Mouse (Mus musculus): Measurements from ENCODE around the gene Mtif2.
"Not testable (repeated sequence)": the region's sequence is repeated elsewhere in the genome, so short reads cannot be mapped to it uniquely, and the experiment has no call there.

Mtif2 gene

GRCm38 (mm10) chr11:29525988-29526794, at the start of gene Mtif2:
TSS of gene Mtif2 (plus strand) at chr11:29526408.
- peak; percentile 71 for DNase-seq (ENCODE audit: low read depth, low spot score)
- H3K27me3 ChIP-seq (ENCODE audit: control insufficient read depth, insufficient read depth, low read length, poor library complexity, severe bottlenecking), result no peaks in the 10 kb centered on the region
- H3K36me3 ChIP-seq (ENCODE audit: control insufficient read depth, insufficient read depth, low read length, poor library complexity, severe bottlenecking), result no peaks in the 10 kb centered on the region

- no peaks in the 10 kb centered on the region for H3K27me3 ChIP-seq (ENCODE audit: control insufficient read depth, insufficient read depth, low read length, poor library complexity, severe bottlenecking)
- DNase-seq (ENCODE audit: low read depth, low spot score), result no peak
- H3K36me3 ChIP-seq (ENCODE audit: control insufficient read depth, insufficient read depth, low read length, poor library complexity, severe bottlenecking), result no peaks in the 10 kb centered on the region
Observed at GRCm38 (mm10) chr11:29493135-29493534, 33.1 kb upstream of the Mtif2 start.

DNA sequence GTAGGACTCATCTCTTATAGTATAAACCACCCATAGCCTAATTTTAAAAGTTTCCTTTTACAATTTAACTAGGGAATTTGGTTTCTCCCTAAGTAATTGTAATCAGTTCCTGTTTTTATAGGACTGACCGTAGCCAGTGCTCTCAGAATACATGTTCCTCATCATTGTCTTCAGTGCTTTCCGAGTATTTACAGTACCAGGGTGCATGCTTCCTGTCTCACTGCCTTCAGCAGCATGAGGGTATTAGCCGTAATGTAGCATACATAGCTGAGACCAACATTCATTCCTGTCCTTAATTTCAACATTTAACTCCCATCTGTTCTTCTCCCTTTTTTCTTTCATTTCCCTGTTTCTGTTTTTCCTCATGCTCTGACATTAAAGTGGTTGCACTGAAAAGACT, 29.2 kb upstream of the Mtif2 start:
- Histone ChIP-seq H3K36me3 (ENCODE audit: control insufficient read depth, insufficient read depth, low read length, poor library complexity, severe bottlenecking) (0 out of 2 replicates have a peak, but pooled peaks cover 1% of the 10 kb centered on the region), H3K27me3 (ENCODE audit: control insufficient read depth, insufficient read depth, low read length, poor library complexity, severe bottlenecking) (no peaks in the 10 kb centered on the region)
- DNase-seq (ENCODE audit: low read depth, low spot score), result no peak

GRCm38 (mm10) chr11:29503948-29504893, 22.0 kb upstream of the Mtif2 start:
- no peak for DNase-seq (ENCODE audit: low read depth, low spot score)
- no peaks in the 10 kb centered on the region for H3K27me3 ChIP-seq (ENCODE audit: control insufficient read depth, insufficient read depth, low read length, poor library complexity, severe bottlenecking)
- H3K36me3 ChIP-seq (ENCODE audit: control insufficient read depth, insufficient read depth, low read length, poor library complexity, severe bottlenecking), result 0 out of 2 replicates have a peak, but pooled peaks cover 1% of the 10 kb centered on the region

GRCm38 (mm10) chr11:29504899-29505625, 21.1 kb upstream of the Mtif2 start:
- no peak for DNase-seq (ENCODE audit: low read depth, low spot score)
- Histone ChIP-seq H3K27me3 (ENCODE audit: control insufficient read depth, insufficient read depth, low read length, poor library complexity, severe bottlenecking) (no peaks in the 10 kb centered on the region), H3K36me3 (ENCODE audit: control insufficient read depth, insufficient read depth, low read length, poor library complexity, severe bottlenecking) (0 out of 2 replicates have a peak, but pooled peaks cover 1% of the 10 kb centered on the region)

GRCm38 (mm10) chr11:29509421-29509820, 16.8 kb upstream of the Mtif2 start:
- Histone ChIP-seq H3K27me3 (ENCODE audit: control insufficient read depth, insufficient read depth, low read length, poor library complexity, severe bottlenecking) (no peaks in the 10 kb centered on the region), H3K36me3 (ENCODE audit: control insufficient read depth, insufficient read depth, low read length, poor library complexity, severe bottlenecking) (peaks cover 6% of the 10 kb centered on the region; the same call in 1 of the 2 replicates)
- DNase-seq (ENCODE audit: low read depth, low spot score), result no peak

DNA sequence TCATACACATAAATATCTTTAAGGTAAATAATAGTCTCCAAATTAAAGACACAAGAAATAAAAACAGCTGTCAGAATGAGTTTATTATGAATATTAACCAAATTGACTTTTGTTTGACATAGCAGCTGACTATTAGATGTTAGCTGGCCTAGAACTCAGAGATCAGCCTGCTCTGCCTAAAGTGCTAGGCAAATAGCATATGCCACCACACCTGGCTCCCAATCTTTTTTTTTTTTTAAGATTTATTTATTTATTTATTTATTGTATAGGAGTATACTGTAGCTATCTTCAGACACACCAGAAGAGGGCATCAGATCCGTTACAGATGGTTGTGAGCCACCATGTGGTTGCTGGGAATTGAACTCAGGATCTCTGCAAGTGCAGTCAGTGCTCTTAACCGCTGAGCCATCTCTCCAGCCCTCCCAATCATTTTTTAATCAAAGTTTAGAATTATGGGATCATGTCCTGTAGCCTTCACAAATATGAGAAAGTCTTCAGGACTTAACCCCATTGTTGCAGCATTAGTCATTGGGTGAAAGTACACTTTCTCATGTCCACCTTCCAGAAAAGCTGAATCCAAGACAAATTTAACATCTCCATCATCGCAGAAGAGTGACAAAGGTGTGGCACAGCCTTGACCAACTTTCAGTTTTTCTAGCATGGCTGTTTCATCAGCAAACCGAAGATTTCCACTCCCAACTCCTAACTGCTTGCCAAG, 13.2 kb upstream of the Mtif2 start:
- Histone ChIP-seq H3K36me3 (ENCODE audit: control insufficient read depth, insufficient read depth, low read length, poor library complexity, severe bottlenecking) (peaks cover 6% of the 10 kb centered on the region; the same call in 1 of the 2 replicates), H3K27me3 (ENCODE audit: control insufficient read depth, insufficient read depth, low read length, poor library complexity, severe bottlenecking) (no peaks in the 10 kb centered on the region)
- DNase-seq (ENCODE audit: low read depth, low spot score), result no peak

GRCm38 (mm10) chr11:29514325-29514681, 11.9 kb upstream of the Mtif2 start:
- Histone ChIP-seq H3K27me3 (ENCODE audit: control insufficient read depth, insufficient read depth, low read length, poor library complexity, severe bottlenecking) (no peaks in the 10 kb centered on the region), H3K36me3 (ENCODE audit: control insufficient read depth, insufficient read depth, low read length, poor library complexity, severe bottlenecking) (peaks cover 6% of the 10 kb centered on the region; the same call in 1 of the 2 replicates)
- DNase-seq (ENCODE audit: low read depth, low spot score), result peak; percentile 44

GRCm38 (mm10) chr11:29514682-29515412, 11.4 kb upstream of the Mtif2 start, which contains the start of gene Prorsd1:
TSS of gene Prorsd1 (minus strand) at chr11:29515033.
- Histone ChIP-seq H3K36me3 (ENCODE audit: control insufficient read depth, insufficient read depth, low read length, poor library complexity, severe bottlenecking) (peaks cover 6% of the 10 kb centered on the region; the same call in 1 of the 2 replicates), H3K27me3 (ENCODE audit: control insufficient read depth, insufficient read depth, low read length, poor library complexity, severe bottlenecking) (no peaks in the 10 kb centered on the region)
- peak; percentile 97 for DNase-seq (ENCODE audit: low read depth, low spot score)

- Histone ChIP-seq H3K27me3 (ENCODE audit: control insufficient read depth, insufficient read depth, low read length, poor library complexity, severe bottlenecking) (no peaks in the 10 kb centered on the region), H3K36me3 (ENCODE audit: control insufficient read depth, insufficient read depth, low read length, poor library complexity, severe bottlenecking) (peaks cover 16% of the 10 kb centered on the region)
- no peak for DNase-seq (ENCODE audit: low read depth, low spot score)
Observed at GRCm38 (mm10) chr11:29538201-29538600, 12.0 kb downstream of the Mtif2 start.

DNA sequence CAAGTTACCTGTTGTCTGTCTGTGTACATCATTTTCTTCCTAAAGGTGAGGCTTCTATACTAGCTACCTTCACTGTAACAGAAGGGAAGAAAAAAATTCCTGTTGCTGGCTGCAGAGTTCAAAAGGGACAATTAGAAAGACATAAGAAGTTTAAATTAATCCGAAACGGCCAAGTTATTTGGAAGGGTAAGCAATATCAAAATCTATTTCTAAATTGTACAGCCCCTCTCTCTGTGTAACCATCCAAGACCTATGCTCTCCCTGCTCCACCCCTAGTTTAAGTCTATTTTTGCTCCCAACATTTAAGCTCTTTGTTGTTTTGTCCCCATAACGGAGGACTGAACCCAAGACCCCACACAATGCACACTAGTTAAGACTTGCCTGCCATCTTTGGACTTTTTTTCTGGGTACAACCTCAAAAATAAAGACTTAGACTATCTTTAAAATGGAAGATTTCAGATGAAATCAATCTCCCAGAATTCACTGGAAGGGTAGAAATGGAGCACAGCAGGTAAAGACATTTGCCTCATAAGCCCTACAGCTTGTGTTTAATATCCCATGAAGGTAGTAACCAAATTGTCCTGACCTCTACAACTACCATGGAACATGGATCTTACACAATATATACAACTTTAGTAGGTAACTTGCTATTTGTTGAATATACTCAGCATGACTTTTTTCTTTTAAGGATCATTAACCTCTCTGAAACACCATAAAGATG, 18.2 kb downstream of the Mtif2 start:
- no peak for DNase-seq (ENCODE audit: low read depth, low spot score)
- H3K36me3 ChIP-seq (ENCODE audit: control insufficient read depth, insufficient read depth, low read length, poor library complexity, severe bottlenecking), result peaks cover 13% of the 10 kb centered on the region
- no peaks in the 10 kb centered on the region for H3K27me3 ChIP-seq (ENCODE audit: control insufficient read depth, insufficient read depth, low read length, poor library complexity, severe bottlenecking)

DNA sequence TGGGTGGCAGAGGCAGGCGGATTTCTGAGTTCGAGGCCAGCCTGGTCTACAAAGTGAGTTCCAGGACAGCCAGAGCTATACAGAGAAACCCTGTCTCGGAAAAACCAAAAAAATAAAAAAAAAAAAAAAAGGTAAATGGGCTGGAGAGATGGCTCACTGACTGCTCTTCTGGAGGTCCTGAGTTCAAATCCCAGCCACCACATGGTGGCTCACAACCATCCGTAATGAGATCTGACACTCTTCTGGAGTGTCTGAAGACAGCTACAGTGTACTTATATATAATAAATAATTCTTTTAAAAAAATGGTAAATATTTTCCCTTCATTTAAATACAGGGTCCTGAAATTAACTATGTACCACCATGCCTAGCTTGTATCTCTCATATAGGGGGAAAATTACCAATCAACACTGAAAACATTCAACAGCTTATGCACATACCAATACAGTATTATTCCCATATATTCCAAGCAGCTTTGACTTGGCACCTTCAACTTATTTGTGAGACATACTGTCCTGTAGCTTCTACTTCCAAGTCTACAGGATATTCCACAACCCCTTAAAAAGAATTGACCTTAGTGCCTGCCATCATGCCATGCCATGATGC, 19.0 kb downstream of the Mtif2 start:
- H3K27me3 ChIP-seq (ENCODE audit: control insufficient read depth, insufficient read depth, low read length, poor library complexity, severe bottlenecking); DNase-seq (ENCODE audit: low read depth, low spot score): not testable (repeated sequence)
- H3K36me3 ChIP-seq (ENCODE audit: control insufficient read depth, insufficient read depth, low read length, poor library complexity, severe bottlenecking), result peaks cover 13% of the 10 kb centered on the region
